Mouse (Mus musculus): ENCODE results near the gene Dhrs13. TPM values are rescaled to one million over a fixed set of nuclear protein-coding genes. Genes with fewer than 3 reads are reported as not detected.

Dhrs13 gene
- polyA plus RNA-seq, 1 experiment from 2014 or later = 11.3 TPM

GRCm38 (mm10) chr11:77995556-77995955 is 36.5 kb upstream of the Dhrs13 start:
- no peaks in the 10 kb centered on the region for H3K4me1 ChIP-seq (ENCODE audit: control insufficient read depth, low read depth, low read length)

GRCm38 (mm10) chr11:78006446-78006845 is 25.6 kb upstream of the Dhrs13 start:
- Histone ChIP-seq H3K9me3 (replicated peaks; ENCODE audit: control insufficient read depth, low read length) (no peaks in the 10 kb centered on the region), H3K36me3 (ENCODE audit: control insufficient read depth, insufficient read depth) (peaks cover 37% of the 10 kb centered on the region), H3K4me3 (ENCODE audit: low read depth, low read length) (no peak overlapping the region), H3K27ac (ENCODE audit: low read length) (no peak overlapping the region), H3K4me2 (ENCODE audit: low read depth, low read length) (no peak overlapping the region), H3K27me3 (ENCODE audit: control insufficient read depth, insufficient read depth, low read depth, low read length) (no peaks in the 10 kb centered on the region), H3K9ac (ENCODE audit: low read depth, low read length) (no peak overlapping the region), H3K4me1 (ENCODE audit: control insufficient read depth, low read depth, low read length) (no peaks in the 10 kb centered on the region)
- ATAC-seq (ENCODE audit: low read depth) = no peak
- 83% methylated on average over 5 of the region's 5 CpGs for WGBS (ENCODE audit: insufficient replicate concordance)

More at GRCm38 (mm10) chr11:77995556-77995955, 36.5 kb upstream of the Dhrs13 start:
- Histone ChIP-seq H3K27me3 (ENCODE audit: control insufficient read depth, insufficient read depth, low read depth, low read length) (no peaks in the 10 kb centered on the region), H3K27ac (ENCODE audit: low read length) (no peak overlapping the region), H3K4me2 (ENCODE audit: low read depth, low read length) (no peak overlapping the region), H3K9ac (ENCODE audit: low read depth, low read length) (no peak overlapping the region), H3K4me3 (ENCODE audit: low read depth, low read length) (no peak overlapping the region), H3K9me3 (replicated peaks; ENCODE audit: control insufficient read depth, low read length) (no peaks in the 10 kb centered on the region), H3K36me3 (ENCODE audit: control insufficient read depth, insufficient read depth) (peaks cover 7% of the 10 kb centered on the region; the same call in 1 of the 2 replicates)
- no peak for ATAC-seq (ENCODE audit: low read depth)
- WGBS (ENCODE audit: insufficient replicate concordance) = 74% methylated on average over 1 of the region's 1 CpGs

- H3K4me2 ChIP-seq (ENCODE audit: low read depth, low read length) = no peak overlapping the region
- no peak overlapping the region for H3K27ac ChIP-seq (ENCODE audit: low read length)
- no peak for ATAC-seq (ENCODE audit: low read depth)
- no peak overlapping the region for H3K9ac ChIP-seq (ENCODE audit: low read depth, low read length)
- no peaks in the 10 kb centered on the region for H3K27me3 ChIP-seq (ENCODE audit: control insufficient read depth, insufficient read depth, low read depth, low read length)
- H3K4me1 ChIP-seq (ENCODE audit: control insufficient read depth, low read depth, low read length) = no peaks in the 10 kb centered on the region
- H3K36me3 ChIP-seq (ENCODE audit: control insufficient read depth, insufficient read depth) = peaks cover 75% of the 10 kb centered on the region
- no peak overlapping the region for H3K4me3 ChIP-seq (ENCODE audit: low read depth, low read length)
- 16% methylated on average over 4 of the region's 4 CpGs for WGBS (ENCODE audit: insufficient replicate concordance)
- no peaks in the 10 kb centered on the region for H3K9me3 ChIP-seq (replicated peaks; ENCODE audit: control insufficient read depth, low read length)
These were observed 12.4 kb upstream of the Dhrs13 start for GRCm38 (mm10) chr11:78019676-78020075.

GRCm38 (mm10) chr11:78023607-78024006 is 8.5 kb upstream of the Dhrs13 start:
- H3K4me2 ChIP-seq (ENCODE audit: low read depth, low read length) = no peak overlapping the region
- no peak overlapping the region for H3K9ac ChIP-seq (ENCODE audit: low read depth, low read length)
- H3K36me3 ChIP-seq (ENCODE audit: control insufficient read depth, insufficient read depth) = peaks cover 66% of the 10 kb centered on the region
- no peaks in the 10 kb centered on the region for H3K9me3 ChIP-seq (replicated peaks; ENCODE audit: control insufficient read depth, low read length)
- H3K4me3 ChIP-seq (ENCODE audit: low read depth, low read length) = no peak overlapping the region
- 71% methylated on average over 8 of the region's 8 CpGs for WGBS (ENCODE audit: insufficient replicate concordance)
- H3K27me3 ChIP-seq (ENCODE audit: control insufficient read depth, insufficient read depth, low read depth, low read length) = no peaks in the 10 kb centered on the region
- H3K27ac ChIP-seq (ENCODE audit: low read length) = no peak overlapping the region
- no peak for ATAC-seq (ENCODE audit: low read depth)
- no peaks in the 10 kb centered on the region for H3K4me1 ChIP-seq (ENCODE audit: control insufficient read depth, low read depth, low read length)

- WGBS (ENCODE audit: insufficient replicate concordance) = 88% methylated on average over 8 of the region's 8 CpGs
- Histone ChIP-seq H3K9me3 (replicated peaks; ENCODE audit: control insufficient read depth, low read length) (no peaks in the 10 kb centered on the region), H3K36me3 (ENCODE audit: control insufficient read depth, insufficient read depth) (peaks cover 51% of the 10 kb centered on the region), H3K27ac (ENCODE audit: low read length) (no peak overlapping the region), H3K9ac (ENCODE audit: low read depth, low read length) (no peak overlapping the region), H3K4me1 (ENCODE audit: control insufficient read depth, low read depth, low read length) (peaks cover 24% of the 10 kb centered on the region), H3K4me2 (ENCODE audit: low read depth, low read length) (no peak overlapping the region), H3K4me3 (ENCODE audit: low read depth, low read length) (no peak overlapping the region), H3K27me3 (ENCODE audit: control insufficient read depth, insufficient read depth, low read depth, low read length) (no peaks in the 10 kb centered on the region)
- ATAC-seq (ENCODE audit: low read depth) = no peak
These were observed 2.8 kb upstream of the Dhrs13 start for GRCm38 (mm10) chr11:78029240-78029639.

- no peaks in the 10 kb centered on the region for H3K9me3 ChIP-seq (replicated peaks; ENCODE audit: control insufficient read depth, low read length)
- peaks cover 44% of the 10 kb centered on the region for H3K36me3 ChIP-seq (ENCODE audit: control insufficient read depth, insufficient read depth)
- no peak overlapping the region for H3K4me3 ChIP-seq (ENCODE audit: low read depth, low read length)
- ATAC-seq (ENCODE audit: low read depth) = no peak
- H3K9ac ChIP-seq (ENCODE audit: low read depth, low read length) = no peak overlapping the region
- WGBS (ENCODE audit: insufficient replicate concordance) = 80% methylated on average over 2 of the region's 2 CpGs
- peaks cover 26% of the 10 kb centered on the region for H3K4me1 ChIP-seq (ENCODE audit: control insufficient read depth, low read depth, low read length)
- H3K27ac ChIP-seq (ENCODE audit: low read length) = no peak overlapping the region
- H3K4me2 ChIP-seq (ENCODE audit: low read depth, low read length) = no peak overlapping the region
- no peaks in the 10 kb centered on the region for H3K27me3 ChIP-seq (ENCODE audit: control insufficient read depth, insufficient read depth, low read depth, low read length)
These were observed 1.5 kb upstream of the Dhrs13 start for GRCm38 (mm10) chr11:78030600-78030999.

- 45% methylated on average over 6 of the region's 6 CpGs for WGBS (ENCODE audit: insufficient replicate concordance)
- H3K9me3 ChIP-seq (replicated peaks; ENCODE audit: control insufficient read depth, low read length) = no peaks in the 10 kb centered on the region
- peaks cover 26% of the 10 kb centered on the region for H3K4me1 ChIP-seq (ENCODE audit: control insufficient read depth, low read depth, low read length)
- peak overlapping the region; percentile 84 for H3K9ac ChIP-seq (ENCODE audit: low read depth, low read length)
- peak overlapping the region; percentile 78 for H3K4me3 ChIP-seq (ENCODE audit: low read depth, low read length)
- H3K36me3 ChIP-seq (ENCODE audit: control insufficient read depth, insufficient read depth) = peaks cover 36% of the 10 kb centered on the region
- H3K27me3 ChIP-seq (ENCODE audit: control insufficient read depth, insufficient read depth, low read depth, low read length) = no peaks in the 10 kb centered on the region
- H3K4me2 ChIP-seq (ENCODE audit: low read depth, low read length) = peak overlapping the region; percentile 99
- peak overlapping the region; percentile 74 for H3K27ac ChIP-seq (ENCODE audit: low read length)
- ATAC-seq (ENCODE audit: low read depth) = no peak
These were observed 691 bp upstream of the Dhrs13 start for GRCm38 (mm10) chr11:78031389-78031788.

- H3K27ac ChIP-seq (ENCODE audit: low read length) = peak overlapping the region; percentile 83
- H3K4me1 ChIP-seq (ENCODE audit: control insufficient read depth, low read depth, low read length) = peaks cover 34% of the 10 kb centered on the region
- peak overlapping the region; percentile 99 for H3K4me2 ChIP-seq (ENCODE audit: low read depth, low read length)
- ATAC-seq (ENCODE audit: low read depth) = no peak
- no peaks in the 10 kb centered on the region for H3K27me3 ChIP-seq (ENCODE audit: control insufficient read depth, insufficient read depth, low read depth, low read length)
- no peaks in the 10 kb centered on the region for H3K9me3 ChIP-seq (replicated peaks; ENCODE audit: control insufficient read depth, low read length)
- 15% methylated on average over 5 of the region's 5 CpGs for WGBS (ENCODE audit: insufficient replicate concordance)
- H3K4me3 ChIP-seq (ENCODE audit: low read depth, low read length) = peak overlapping the region; percentile 78
- H3K9ac ChIP-seq (ENCODE audit: low read depth, low read length) = peak overlapping the region; percentile 84
- peaks cover 30% of the 10 kb centered on the region for H3K36me3 ChIP-seq (ENCODE audit: control insufficient read depth, insufficient read depth)
These were observed 722 bp downstream of the Dhrs13 start for GRCm38 (mm10) chr11:78032809-78033195.

GRCm38 (mm10) chr11:78033931-78034617 is 2.0 kb downstream of the Dhrs13 start:
- Histone ChIP-seq H3K27me3 (ENCODE audit: control insufficient read depth, insufficient read depth, low read depth, low read length) (no peaks in the 10 kb centered on the region), H3K4me2 (ENCODE audit: low read depth, low read length) (peak overlapping the region; percentile 99), H3K9me3 (replicated peaks; ENCODE audit: control insufficient read depth, low read length) (no peaks in the 10 kb centered on the region), H3K27ac (ENCODE audit: low read length) (no peak overlapping the region), H3K9ac (ENCODE audit: low read depth, low read length) (no peak overlapping the region), H3K4me3 (ENCODE audit: low read depth, low read length) (peak overlapping the region; percentile 78), H3K4me1 (ENCODE audit: control insufficient read depth, low read depth, low read length) (peaks cover 47% of the 10 kb centered on the region), H3K36me3 (ENCODE audit: control insufficient read depth, insufficient read depth) (peaks cover 21% of the 10 kb centered on the region)
- 89% methylated on average over 23 of the region's 23 CpGs for whole genome bisulfite sequencing (ENCODE audit: insufficient replicate concordance)
- ATAC-seq (ENCODE audit: low read depth) = no peak

All from liver, embryonic 16.5 days (tissue).